Mouse (Mus musculus) left cerebral cortex, adult 8-10 months (tissue): ENCODE measurements around the gene Rex1bd. TPM values are rescaled to one million over a fixed set of nuclear protein-coding genes. Genes with fewer than 3 reads are reported as not detected.

Source experiments
- DNase-seq, 2 experiments: peaks; one replicate each; pipeline ENCODE4 v3.0.0; 2022; ENCODE audit warnings: low spot score in 2 of 2
- total RNA-seq, 4 experiments: library from RNA; stranded (reverse); gene quantifications; 2 replicates each; pipeline ENCODE4 v1.2.4; 2022

The Rex1bd gene
- total RNA-seq, 4 experiments from 2014 or later, result 103 to 117 (median 109) TPM

- no peak for DNase-seq
These were observed 4.0 kb downstream of the Rex1bd start for GRCm38 (mm10) chr8:70502540-70502939.

- DNase-seq, result no peak
These were observed 4.6 kb downstream of the Rex1bd start for GRCm38 (mm10) chr8:70501820-70502529.

GRCm38 (mm10) chr8:70500386-70501301 is 5.9 kb downstream of the Rex1bd start:
- no peak for DNase-seq

GRCm38 (mm10) chr8:70495771-70496062 is 10.8 kb downstream of the Rex1bd start:
- DNase-seq, result no peak

- DNase-seq, result no peak
These were observed 11.4 kb downstream of the Rex1bd start for GRCm38 (mm10) chr8:70495001-70495770.

GRCm38 (mm10) chr8:70494416-70494945 is 12.1 kb downstream of the Rex1bd start:
- no peak for DNase-seq

- DNase-seq, result no peak
These were observed 12.7 kb downstream of the Rex1bd start for GRCm38 (mm10) chr8:70493692-70494415.

- DNase-seq, result no peak
These were observed 13.6 kb downstream of the Rex1bd start, which contains the start of gene Crlf1 for GRCm38 (mm10) chr8:70492664-70493640. Gene Crlf1 (plus strand): TSS chr8:70493158.

GRCm38 (mm10) chr8:70490880-70491495 is 15.6 kb downstream of the Rex1bd start:
- no peak for DNase-seq

GRCm38 (mm10) chr8:70490061-70490879 is 16.3 kb downstream of the Rex1bd start:
- DNase-seq, result no peak

GRCm38 (mm10) chr8:70489576-70489975 is 17.0 kb downstream of the Rex1bd start:
- DNase-seq, result no peak

GRCm38 (mm10) chr8:70488931-70489470 is 17.6 kb downstream of the Rex1bd start:
- no peak for DNase-seq

GRCm38 (mm10) chr8:70487993-70488796 is 18.4 kb downstream of the Rex1bd start:
- no peak for DNase-seq

- DNase-seq, result no peak
These were observed 19.5 kb downstream of the Rex1bd start, which contains the start of gene Tmem59l for GRCm38 (mm10) chr8:70486941-70487520. Gene Tmem59l (minus strand): TSS chr8:70487358.

GRCm38 (mm10) chr8:70486191-70486681 is 20.3 kb downstream of the Rex1bd start:
- no peak for DNase-seq

- DNase-seq, result no peak
These were observed 23.6 kb downstream of the Rex1bd start for GRCm38 (mm10) chr8:70482943-70483342.
